Mouse (Mus musculus): ENCODE measurements around the gene Syngr2. TPM values are rescaled to one million over a fixed set of nuclear protein-coding genes. Genes with fewer than 3 reads are reported as not detected.
A peak's percentile ranks its signal among the peaks of the same experiment; 100 is the strongest.

The Syngr2 gene
- polyA plus RNA-seq, 1 experiment from 2014 or later: 24.4 TPM

DNA sequence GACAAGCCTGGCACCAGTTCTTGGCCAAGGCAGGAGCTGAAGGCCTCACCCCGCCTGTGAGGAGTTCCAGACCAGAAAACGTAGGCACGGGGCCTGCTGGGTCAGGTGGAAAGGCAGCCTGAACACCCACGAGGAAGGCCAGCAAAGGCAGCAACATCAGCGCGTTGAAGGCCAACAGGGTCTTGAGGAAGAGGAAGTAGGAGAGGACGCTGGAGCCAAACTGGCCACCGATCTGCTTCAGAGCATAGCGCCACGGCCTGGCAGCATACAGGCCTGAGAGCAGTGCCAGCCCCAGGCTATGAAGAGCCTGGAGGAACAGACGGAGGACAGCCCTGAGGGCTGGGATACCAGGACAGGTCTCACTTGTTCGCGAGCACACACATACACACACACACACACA lies 33.9 kb upstream of the Syngr2 start:
- 90% methylated on average over 12 of the region's 13 CpGs for WGBS
- Histone ChIP-seq H3K36me3 (peaks cover 75% of the 10 kb centered on the region), H3K9me3 (replicated peaks) (no peaks in the 10 kb centered on the region), H3K27me3 (ENCODE audit: low read depth, poor library complexity, severe bottlenecking) (no peaks in the 10 kb centered on the region), H3K4me3 (no peak overlapping the region), H3K4me1 (peaks cover 30% of the 10 kb centered on the region), H3K27ac (no peak overlapping the region)
- DNase-seq (ENCODE audit: low spot score): no peak

- peaks cover 2% of the 10 kb centered on the region for H3K27me3 ChIP-seq (ENCODE audit: low read depth, poor library complexity, severe bottlenecking)
- 91% methylated on average over 14 of the region's 14 CpGs for WGBS
- peaks cover 69% of the 10 kb centered on the region for H3K36me3 ChIP-seq
- H3K27ac ChIP-seq: no peak overlapping the region; the same call in 1 of the 2 replicates
- no peak overlapping the region for H3K4me3 ChIP-seq
- no peaks in the 10 kb centered on the region for H3K9me3 ChIP-seq (replicated peaks)
- H3K4me1 ChIP-seq: peaks cover 36% of the 10 kb centered on the region
- DNase-seq (ENCODE audit: low spot score): no peak
Measured at GRCm38 (mm10) chr11:117776085-117776792, 33.2 kb upstream of the Syngr2 start.

GRCm38 (mm10) chr11:117777111-117777510 lies 32.4 kb upstream of the Syngr2 start:
- no peak overlapping the region for H3K27ac ChIP-seq
- peaks cover 45% of the 10 kb centered on the region for H3K4me1 ChIP-seq
- peaks cover 10% of the 10 kb centered on the region for H3K27me3 ChIP-seq (ENCODE audit: low read depth, poor library complexity, severe bottlenecking)
- WGBS: 91% methylated on average over 5 of the region's 5 CpGs
- H3K4me3 ChIP-seq: no peak overlapping the region
- H3K9me3 ChIP-seq (replicated peaks): no peaks in the 10 kb centered on the region
- no peak for DNase-seq (ENCODE audit: low spot score)
- peaks cover 61% of the 10 kb centered on the region for H3K36me3 ChIP-seq

DNA sequence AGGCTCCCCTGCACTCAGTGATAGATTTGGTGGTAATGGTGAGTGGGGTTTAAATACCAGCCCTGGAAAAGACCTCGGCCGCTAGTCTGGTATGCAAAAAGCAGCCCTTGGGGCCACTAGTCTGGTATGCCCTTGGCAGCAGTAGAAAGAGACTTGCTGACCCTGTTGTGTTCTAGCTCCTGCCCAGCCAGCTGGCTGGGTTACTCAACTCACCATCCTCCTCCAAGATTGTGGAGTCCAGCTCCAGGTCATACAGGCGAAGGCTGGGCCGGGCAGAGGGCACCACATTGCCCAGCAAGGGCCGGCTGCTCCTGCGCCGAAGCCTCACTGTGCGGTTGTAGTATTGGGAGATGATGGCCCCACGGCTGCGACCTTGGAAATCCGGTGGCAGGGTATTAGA lies 31.4 kb upstream of the Syngr2 start:
- H3K27ac ChIP-seq: peak overlapping the region; percentile 91; the same call in 1 of the 2 replicates
- 94% methylated on average over 11 of the region's 11 CpGs for WGBS
- no peak overlapping the region for H3K4me3 ChIP-seq
- no peaks in the 10 kb centered on the region for H3K9me3 ChIP-seq (replicated peaks)
- no peak for DNase-seq (ENCODE audit: low spot score)
- H3K4me1 ChIP-seq: peaks cover 54% of the 10 kb centered on the region
- peaks cover 51% of the 10 kb centered on the region for H3K36me3 ChIP-seq
- H3K27me3 ChIP-seq (ENCODE audit: low read depth, poor library complexity, severe bottlenecking): peaks cover 20% of the 10 kb centered on the region

- peak; percentile 53 for DNase-seq (ENCODE audit: low spot score)
- Histone ChIP-seq H3K9me3 (replicated peaks) (no peaks in the 10 kb centered on the region), H3K27me3 (ENCODE audit: low read depth, poor library complexity, severe bottlenecking) (peaks cover 29% of the 10 kb centered on the region), H3K27ac (peak overlapping the region; percentile 91), H3K4me1 (peaks cover 62% of the 10 kb centered on the region), H3K36me3 (peaks cover 42% of the 10 kb centered on the region), H3K4me3 (peak overlapping the region; percentile 66)
- whole genome bisulfite sequencing: 52% methylated on average over 12 of the region's 12 CpGs
Measured at GRCm38 (mm10) chr11:117778851-117779433, 30.5 kb upstream of the Syngr2 start.

DNA sequence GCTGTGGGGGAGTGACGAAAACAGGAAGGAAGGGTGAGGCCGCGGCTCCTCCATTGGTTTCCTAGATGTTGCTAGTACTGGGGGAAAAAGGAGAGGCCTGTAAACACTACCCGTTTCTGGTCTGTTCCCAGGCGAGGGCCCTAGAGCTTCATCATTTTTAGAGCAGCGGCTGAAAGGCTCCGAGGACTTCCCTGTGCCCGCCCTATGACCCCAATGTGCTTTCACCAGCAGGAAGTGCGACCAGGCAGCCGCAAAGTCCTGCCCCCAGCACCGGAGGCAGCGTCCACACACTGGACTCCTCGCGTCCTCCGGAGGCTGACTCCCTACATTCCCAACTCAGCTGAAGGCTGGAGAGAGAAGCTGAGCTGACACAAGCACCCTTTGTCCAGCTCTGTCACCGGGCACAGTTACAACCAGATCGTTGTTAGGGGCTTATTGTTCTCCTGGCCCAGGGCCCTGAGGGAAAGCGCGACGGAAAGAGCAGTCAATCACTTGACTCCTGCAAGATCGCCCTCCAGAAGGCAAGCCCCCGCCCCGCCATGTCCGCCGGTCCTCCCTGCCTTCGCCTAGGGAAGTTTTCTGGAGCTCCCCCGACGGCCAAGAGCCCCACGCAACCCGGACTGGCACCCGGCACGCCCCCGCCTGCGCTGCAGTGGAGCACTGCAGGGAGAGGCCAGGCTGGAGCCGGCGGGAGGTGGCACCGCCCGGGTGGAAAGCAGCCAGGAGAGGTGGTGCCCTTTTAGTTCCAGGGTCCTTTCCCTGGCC lies 29.9 kb upstream of the Syngr2 start:
- H3K27me3 ChIP-seq (ENCODE audit: low read depth, poor library complexity, severe bottlenecking): peaks cover 35% of the 10 kb centered on the region
- peak; percentile 76 for DNase-seq (ENCODE audit: low spot score)
- no peaks in the 10 kb centered on the region for H3K9me3 ChIP-seq (replicated peaks)
- H3K27ac ChIP-seq: peak overlapping the region; percentile 91
- 3% methylated on average over 38 of the region's 38 CpGs for WGBS
- peaks cover 62% of the 10 kb centered on the region for H3K4me1 ChIP-seq
- peak overlapping the region; percentile 66 for H3K4me3 ChIP-seq
- peaks cover 36% of the 10 kb centered on the region for H3K36me3 ChIP-seq

- Histone ChIP-seq H3K27ac (peak overlapping the region; percentile 91), H3K36me3 (peaks cover 30% of the 10 kb centered on the region), H3K27me3 (ENCODE audit: low read depth, poor library complexity, severe bottlenecking) (peaks cover 41% of the 10 kb centered on the region), H3K9me3 (replicated peaks) (no peaks in the 10 kb centered on the region), H3K4me3 (peak overlapping the region; percentile 66), H3K4me1 (peaks cover 62% of the 10 kb centered on the region)
- WGBS: 1% methylated on average over 17 of the region's 17 CpGs
- no peak for DNase-seq (ENCODE audit: low spot score)
Measured at GRCm38 (mm10) chr11:117780199-117780515, 29.3 kb upstream of the Syngr2 start.

- peaks cover 25% of the 10 kb centered on the region for H3K36me3 ChIP-seq
- WGBS: under 1% methylated on average over 19 of the region's 19 CpGs
- H3K4me1 ChIP-seq: peaks cover 62% of the 10 kb centered on the region
- peaks cover 41% of the 10 kb centered on the region for H3K27me3 ChIP-seq (ENCODE audit: low read depth, poor library complexity, severe bottlenecking)
- peak overlapping the region; percentile 66 for H3K4me3 ChIP-seq
- peak; percentile 89 for DNase-seq (ENCODE audit: low spot score)
- H3K27ac ChIP-seq: peak overlapping the region; percentile 91
- H3K9me3 ChIP-seq (replicated peaks): no peaks in the 10 kb centered on the region
Measured at GRCm38 (mm10) chr11:117780582-117781111, 28.8 kb upstream of the Syngr2 start.

- Histone ChIP-seq H3K4me3 (peak overlapping the region; percentile 66), H3K36me3 (peaks cover 19% of the 10 kb centered on the region), H3K27ac (peak overlapping the region; percentile 91), H3K9me3 (replicated peaks) (no peaks in the 10 kb centered on the region), H3K4me1 (peaks cover 65% of the 10 kb centered on the region), H3K27me3 (ENCODE audit: low read depth, poor library complexity, severe bottlenecking) (peaks cover 41% of the 10 kb centered on the region)
- peak; percentile 50 for DNase-seq (ENCODE audit: low spot score)
- WGBS: 20% methylated on average over 18 of the region's 18 CpGs
Measured at GRCm38 (mm10) chr11:117781199-117781821, 28.2 kb upstream of the Syngr2 start.

DNA sequence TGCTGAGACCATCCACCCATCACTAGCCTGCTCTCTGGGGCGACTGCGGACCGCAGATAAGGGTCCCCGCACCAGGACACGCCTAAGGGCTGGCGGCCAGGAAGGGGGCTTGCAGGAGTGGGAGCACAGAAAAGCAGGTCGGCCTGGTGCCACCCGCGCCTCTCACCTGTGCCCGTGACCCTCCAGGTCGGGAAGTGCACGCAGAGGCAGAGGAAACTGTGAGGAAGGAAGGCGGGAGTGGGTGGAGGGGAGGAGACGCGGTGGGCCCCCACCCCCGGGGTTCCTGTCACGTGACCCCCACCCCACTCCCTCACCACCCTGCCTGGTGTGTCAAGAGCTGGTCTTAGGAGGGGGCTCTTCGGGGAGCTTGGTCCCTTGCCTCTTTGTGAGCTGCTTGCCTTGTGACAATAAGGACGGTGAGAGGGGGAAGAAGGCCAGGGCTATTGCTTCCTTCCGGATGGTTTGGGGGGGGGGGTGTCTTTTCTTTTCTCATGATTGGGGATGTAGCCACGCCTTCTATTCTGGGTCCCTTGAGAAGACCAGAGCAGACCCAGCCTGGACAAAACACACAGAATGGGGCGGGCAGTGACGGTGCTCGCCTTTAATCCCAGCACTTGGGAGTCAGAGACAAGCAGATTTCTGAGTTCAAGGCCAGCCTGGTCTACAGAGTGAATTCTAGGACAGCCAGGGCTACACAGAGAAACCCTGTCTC lies 27.3 kb upstream of the Syngr2 start, which contains the start of the genes Tmc8 and Tmc6:
Tmc8 (plus strand) TSS at position 84 of the 712 bp plus-strand sequence.
Tmc6 (minus strand) TSS at position 206 of the 712 bp plus-strand sequence.
- no peak for DNase-seq (ENCODE audit: low spot score)
- H3K4me3 ChIP-seq: peak within 1 kb of the TSS; percentile 66
- H3K4me1 ChIP-seq: peaks cover 71% of the 10 kb centered on the region
- H3K27me3 ChIP-seq (ENCODE audit: low read depth, poor library complexity, severe bottlenecking): peaks cover 41% of the 10 kb centered on the region
- H3K27ac ChIP-seq: peak within 1 kb of the TSS; percentile 91
- WGBS: 42% methylated on average over 22 of the region's 24 CpGs
- H3K36me3 ChIP-seq: peaks cover 11% of the 10 kb centered on the region
- H3K9me3 ChIP-seq (replicated peaks): no peaks in the 10 kb centered on the region

- Histone ChIP-seq H3K36me3 (peaks cover 6% of the 10 kb centered on the region), H3K27me3 (ENCODE audit: low read depth, poor library complexity, severe bottlenecking) (peaks cover 41% of the 10 kb centered on the region), H3K4me3 (peak overlapping the region; percentile 48), H3K9me3 (replicated peaks) (no peaks in the 10 kb centered on the region), H3K27ac (peak overlapping the region; percentile 76), H3K4me1 (peaks cover 71% of the 10 kb centered on the region)
- WGBS: 52% methylated on average over 9 of the region's 9 CpGs
- no peak for DNase-seq (ENCODE audit: low spot score)
Measured at GRCm38 (mm10) chr11:117782705-117783034, 26.8 kb upstream of the Syngr2 start.

DNA sequence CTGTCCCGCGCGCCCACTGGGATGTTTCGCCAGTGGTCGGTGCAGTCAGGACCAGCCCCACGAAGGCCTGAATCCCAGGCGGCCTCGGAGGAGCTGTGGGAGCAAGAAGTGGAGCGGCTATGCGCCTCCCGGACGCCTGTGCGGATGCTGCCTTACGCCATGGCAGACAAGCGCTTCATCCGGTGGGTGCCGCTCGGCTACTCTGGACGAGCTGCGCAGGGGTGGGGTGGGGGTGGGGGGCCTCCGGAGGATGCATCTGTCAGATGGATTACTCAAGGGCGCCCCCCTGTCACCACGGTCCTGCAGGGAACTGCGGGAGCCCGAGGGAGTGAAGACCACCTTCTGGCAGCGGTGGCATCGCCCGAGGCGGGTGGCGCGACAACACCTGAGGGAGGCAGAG lies 26.4 kb upstream of the Syngr2 start:
- H3K27me3 ChIP-seq (ENCODE audit: low read depth, poor library complexity, severe bottlenecking): peaks cover 41% of the 10 kb centered on the region
- peak overlapping the region; percentile 76 for H3K27ac ChIP-seq
- WGBS: 5% methylated on average over 31 of the region's 31 CpGs
- H3K4me3 ChIP-seq: peak overlapping the region; percentile 48
- no peaks in the 10 kb centered on the region for H3K9me3 ChIP-seq (replicated peaks)
- DNase-seq (ENCODE audit: low spot score): peak; percentile 84
- peaks cover 67% of the 10 kb centered on the region for H3K4me1 ChIP-seq
- H3K36me3 ChIP-seq: peaks cover 1% of the 10 kb centered on the region
